Mouse (Mus musculus) thymus, postnatal 25 days (tissue): ENCODE data around the gene 9130213A22Rik.
"Not testable (repeated sequence)": the region's sequence is repeated elsewhere in the genome, so short reads cannot be mapped to it uniquely, and the experiment has no call there.

Experiments
- DNase-seq: peaks from one replicate; pipeline ENCODE4 v3.0.0; 2022

9130213A22Rik gene

GRCm38 (mm10) chr11:69105227-69105626 lies 17.2 kb downstream of the 9130213A22Rik start:
- no peak for DNase-seq

GRCm38 (mm10) chr11:69104487-69104886 lies 17.9 kb downstream of the 9130213A22Rik start:
- DNase-seq: no peak

DNA sequence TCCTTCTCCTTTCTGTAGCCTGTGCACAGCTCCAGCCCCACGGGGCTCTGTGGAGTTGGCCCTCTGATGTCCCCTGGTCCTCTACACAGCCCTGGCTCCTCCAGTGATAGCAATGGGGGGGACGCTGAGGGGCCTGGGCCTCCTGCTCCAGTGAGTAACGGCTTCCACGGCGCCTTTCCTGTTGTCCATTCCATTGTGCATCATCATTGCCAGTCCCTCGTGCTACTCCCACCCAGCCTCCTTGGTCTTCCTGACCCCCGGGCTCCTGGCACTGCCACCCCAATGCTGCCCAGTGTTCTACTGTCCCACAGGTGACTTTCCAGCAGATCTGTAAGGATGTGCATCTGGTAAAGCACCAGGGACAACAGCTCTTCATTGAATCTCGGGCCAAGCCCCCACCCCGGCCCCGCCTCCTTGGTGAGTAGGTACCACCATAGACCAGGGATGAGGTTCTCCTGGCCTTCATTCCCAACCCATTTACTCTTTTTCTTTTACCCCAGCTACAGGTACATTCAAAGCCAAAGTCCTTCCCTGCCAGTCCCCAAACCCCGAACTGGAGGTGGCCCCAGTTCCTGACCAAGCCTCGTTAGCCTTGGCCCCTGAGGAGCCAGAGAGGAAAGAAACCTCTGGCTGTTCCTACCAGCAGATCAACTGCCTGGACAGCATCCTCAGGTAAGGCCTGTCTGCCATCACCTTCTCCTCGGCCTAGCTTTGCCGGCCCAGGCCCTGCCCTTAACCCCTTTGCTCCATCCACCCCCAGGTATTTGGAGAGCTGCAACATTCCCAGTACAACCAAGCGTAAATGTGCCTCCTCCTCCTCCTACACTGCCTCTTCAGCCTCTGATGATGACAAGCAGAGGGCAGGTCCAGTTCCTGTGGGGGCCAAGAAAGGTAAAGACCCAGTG lies 18.6 kb downstream of the 9130213A22Rik start:
- DNase-seq: no peak

DNA sequence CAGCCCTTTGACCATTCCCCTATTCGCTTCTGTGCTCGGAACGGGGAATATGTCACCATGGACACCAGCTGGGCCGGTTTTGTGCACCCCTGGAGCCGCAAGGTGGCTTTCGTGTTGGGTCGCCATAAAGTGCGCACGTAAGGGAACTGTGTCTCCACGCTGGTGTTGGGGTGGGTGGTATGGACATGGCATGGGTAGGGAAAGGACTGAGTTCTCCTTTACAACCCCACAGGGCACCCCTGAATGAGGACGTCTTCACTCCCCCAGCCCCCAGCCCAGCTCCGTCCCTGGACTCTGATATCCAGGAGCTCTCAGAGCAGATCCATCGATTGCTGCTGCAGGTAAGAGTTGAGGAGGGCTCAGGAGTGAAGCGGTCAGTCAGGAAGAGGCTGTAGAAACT lies 19.3 kb downstream of the 9130213A22Rik start:
- DNase-seq: no peak

GRCm38 (mm10) chr11:69102403-69102725 lies 20.0 kb downstream of the 9130213A22Rik start:
- DNase-seq: no peak

- DNase-seq: no peak
Measured at GRCm38 (mm10) chr11:69101604-69102402, 20.6 kb downstream of the 9130213A22Rik start.

DNA sequence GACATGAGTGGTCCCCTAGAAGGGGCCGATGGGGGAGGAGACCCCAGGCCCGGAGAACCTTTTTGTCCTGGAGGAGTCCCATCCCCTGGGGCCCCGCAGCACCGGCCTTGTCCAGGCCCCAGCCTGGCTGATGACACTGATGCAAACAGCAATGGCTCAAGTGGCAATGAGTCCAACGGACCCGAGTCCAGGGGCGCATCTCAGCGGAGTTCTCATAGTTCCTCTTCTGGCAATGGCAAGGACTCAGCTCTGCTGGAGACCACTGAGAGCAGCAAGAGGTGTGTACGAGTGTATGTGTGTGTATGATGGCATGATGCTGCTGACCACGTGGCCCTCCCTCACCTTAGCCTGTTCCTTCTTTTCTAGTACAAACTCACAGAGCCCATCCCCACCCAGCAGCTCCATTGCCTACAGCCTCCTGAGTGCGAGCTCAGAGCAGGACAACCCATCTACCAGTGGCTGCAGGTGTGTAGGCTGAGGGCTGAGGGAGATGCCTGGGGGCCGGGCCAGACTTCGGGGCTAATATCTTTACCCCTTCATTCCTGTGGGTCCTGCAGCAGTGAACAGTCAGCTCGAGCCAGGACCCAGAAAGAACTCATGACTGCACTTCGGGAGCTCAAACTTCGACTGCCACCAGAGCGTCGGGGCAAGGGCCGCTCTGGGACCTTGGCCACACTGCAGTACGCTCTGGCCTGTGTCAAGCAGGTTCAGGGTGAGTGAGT lies 21.6 kb downstream of the 9130213A22Rik start:
- no peak for DNase-seq

- DNase-seq: peak; percentile 91
Measured at GRCm38 (mm10) chr11:69099915-69100345, 22.5 kb downstream of the 9130213A22Rik start.

DNA sequence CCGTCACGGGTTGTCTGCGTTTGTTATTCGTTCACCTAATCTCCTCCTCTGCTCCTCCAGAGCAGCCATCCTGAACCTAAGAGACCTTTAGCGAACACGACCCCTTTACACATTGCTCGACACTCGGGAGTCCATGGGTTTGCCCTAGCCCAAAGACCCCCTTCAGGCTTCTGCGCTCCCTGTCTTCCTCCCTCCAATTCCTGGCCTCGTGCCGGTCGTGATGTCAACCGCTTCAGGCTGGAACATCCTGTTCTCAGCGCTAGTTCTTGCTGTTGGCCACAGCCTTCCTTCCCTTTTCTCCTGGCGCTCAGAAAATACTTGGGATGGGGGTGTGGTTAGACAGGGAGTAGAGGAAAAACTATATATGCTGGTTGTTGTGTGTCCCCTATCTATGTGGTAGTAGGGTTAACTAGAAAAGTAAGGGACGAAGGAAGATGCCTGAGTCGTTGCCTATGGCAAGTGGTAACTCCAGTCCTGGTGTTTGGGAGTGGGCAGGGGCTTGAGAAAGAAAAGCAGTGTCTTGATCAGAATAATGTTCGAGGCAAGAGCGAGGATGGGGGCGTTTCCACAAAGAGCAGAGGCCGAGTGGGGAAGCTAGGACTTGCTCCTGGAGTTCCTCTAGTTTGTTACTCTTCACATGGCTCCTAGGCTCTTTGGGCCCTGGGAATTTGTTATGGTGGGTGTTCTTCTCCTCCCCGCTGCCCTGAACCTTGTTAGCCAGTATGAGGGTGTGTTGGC lies 23.0 kb downstream of the 9130213A22Rik start:
- peak; percentile 42 for DNase-seq

DNA sequence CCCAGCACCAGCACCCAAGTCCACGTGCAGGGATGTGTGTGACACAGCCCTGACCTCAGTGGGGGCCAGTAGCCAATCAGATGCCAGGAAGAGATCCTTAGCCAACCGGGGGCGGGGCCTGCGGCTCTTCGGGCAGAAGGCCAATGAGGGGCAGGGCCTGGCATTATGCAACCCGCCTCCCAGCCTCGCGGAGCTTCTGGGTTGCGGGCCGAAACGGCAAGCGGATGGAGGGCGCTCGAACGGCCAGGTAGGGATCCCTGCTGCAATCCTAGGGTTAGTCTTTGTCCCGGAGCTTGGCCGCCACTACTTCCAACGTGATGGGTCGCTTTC lies 23.7 kb downstream of the 9130213A22Rik start:
- peak; percentile 90 for DNase-seq

DNA sequence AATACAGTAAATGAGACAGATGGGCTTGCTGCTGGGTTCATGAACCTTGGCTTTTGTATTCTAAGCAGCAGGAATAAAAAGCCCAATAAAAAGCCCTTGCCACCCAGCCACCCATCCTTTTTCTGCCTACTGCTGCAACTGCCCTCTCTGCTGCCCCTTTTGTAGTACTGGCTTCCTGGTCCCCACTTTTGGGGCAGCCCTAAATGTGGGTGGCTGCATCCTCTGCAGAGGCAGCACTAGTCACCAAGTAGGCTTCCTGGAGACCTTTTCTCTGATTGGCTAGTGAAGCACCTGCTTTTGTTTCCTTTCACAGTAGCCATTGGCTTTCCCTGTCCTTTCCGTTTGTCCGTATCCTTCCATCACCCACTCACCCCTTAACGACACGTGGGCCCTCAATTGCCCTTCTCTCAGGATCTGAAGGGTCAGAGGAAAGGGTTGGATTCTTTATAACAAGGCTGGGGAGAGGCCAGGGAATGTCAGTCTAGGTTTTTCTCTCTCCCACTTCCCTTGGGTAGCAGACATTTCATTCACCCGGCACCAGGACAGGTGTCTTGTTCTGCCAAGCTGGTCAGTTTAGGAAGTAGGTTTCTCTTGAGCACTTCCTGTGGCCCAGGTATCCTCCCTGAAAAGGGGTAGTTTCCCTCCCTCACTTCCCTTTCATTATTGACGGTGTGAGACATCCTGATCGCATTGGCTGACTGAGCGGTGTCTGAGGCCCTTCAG lies 24.2 kb downstream of the 9130213A22Rik start:
- peak; percentile 51 for DNase-seq

- peak; percentile 92 for DNase-seq
Measured at GRCm38 (mm10) chr11:69096987-69097900, 25.1 kb downstream of the 9130213A22Rik start.

GRCm38 (mm10) chr11:69096360-69096986 lies 25.9 kb downstream of the 9130213A22Rik start:
- no peak for DNase-seq

DNA sequence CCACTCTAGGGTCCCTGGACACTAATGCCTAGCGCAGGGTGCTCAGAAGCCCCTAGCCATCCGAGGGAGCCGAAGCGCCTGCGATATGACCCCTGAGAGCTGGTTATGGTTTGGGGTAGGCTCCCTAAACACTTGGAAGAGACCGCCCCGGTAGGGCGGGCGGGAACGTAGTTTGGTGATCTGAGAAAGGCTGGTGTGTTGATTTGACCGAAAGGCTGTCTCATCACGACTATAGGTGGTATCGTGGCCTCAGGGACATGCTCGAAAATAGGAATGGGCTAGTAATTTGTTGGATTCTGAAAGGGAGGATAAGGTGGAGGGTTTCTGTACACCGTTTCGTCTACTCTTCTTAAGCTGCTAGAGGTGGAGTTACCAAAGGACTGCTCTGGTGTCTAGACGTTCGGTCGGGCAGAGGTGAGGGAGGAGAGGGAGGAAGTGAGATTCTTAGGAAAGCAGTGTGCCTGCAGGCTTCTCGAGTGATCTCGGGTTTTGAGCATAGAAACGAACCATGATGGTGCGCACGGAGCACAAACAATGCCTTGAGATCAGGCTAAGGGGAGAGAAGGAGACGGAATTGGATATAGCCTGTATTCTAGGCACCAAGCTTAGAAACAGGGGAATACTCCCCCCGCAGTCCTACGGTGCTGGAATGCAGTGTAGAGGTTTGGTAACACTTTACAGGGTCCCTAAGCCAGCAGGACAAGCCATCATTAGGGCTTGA lies 26.7 kb downstream of the 9130213A22Rik start:
- DNase-seq: peak; percentile 45

DNA sequence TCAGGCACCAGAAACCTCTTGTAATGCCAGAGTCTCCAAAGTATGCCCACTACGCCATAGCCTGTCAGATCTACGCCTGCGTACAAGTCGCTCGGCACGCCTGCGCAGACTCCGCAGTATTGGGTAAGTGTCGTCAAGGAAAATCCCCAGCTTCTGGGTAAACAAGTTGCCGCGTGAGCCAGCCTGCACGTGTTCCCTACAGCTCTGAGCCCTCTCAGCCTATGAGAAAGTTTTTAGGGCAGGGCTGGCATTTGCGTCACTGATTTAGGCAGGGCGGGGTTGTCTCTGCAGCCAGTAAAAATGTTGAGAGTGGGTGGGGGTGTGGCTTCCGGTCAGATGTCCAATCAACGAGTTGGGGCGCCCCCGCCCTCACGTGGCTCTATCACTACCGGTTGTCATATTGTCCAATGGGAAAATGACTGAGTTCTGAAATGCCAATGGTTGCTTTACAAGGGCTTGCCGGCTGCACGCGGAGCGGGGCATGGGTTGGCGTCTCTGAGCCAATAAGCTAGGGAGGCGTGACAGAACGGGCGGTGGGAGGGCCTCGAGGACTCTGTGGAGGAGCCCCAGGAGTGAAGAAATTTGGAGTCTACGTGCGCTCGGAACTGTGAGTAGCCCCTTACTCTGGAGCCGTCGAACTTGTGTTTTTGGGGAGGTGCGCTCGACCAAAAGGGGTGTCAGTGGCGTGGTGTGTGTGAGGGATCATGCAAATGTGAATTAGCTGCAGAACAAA lies 27.5 kb downstream of the 9130213A22Rik start, which contains the start of gene Per1:
Per1 (plus strand) TSS at position 521 of the 733 bp plus-strand sequence.
- DNase-seq: peak; percentile 98

DNA sequence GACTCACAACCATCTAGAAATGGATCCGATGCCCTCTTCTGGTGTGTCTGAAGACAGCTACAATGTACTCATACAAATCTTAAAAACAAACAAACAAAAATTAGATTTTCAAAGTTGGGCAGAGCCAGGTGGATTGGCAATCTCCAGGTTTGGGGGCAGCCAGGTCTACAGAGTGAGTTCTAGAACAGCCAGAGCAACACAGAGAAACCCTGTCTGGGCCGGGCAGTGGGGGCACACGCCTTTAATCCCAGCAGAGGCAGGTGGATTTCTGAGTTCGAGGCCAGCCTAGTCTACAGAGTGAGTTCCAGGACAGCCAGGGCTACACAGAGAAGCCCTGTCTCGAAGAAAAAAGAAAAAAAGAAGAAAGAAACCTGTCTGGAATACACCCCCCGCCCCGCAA lies 28.5 kb downstream of the 9130213A22Rik start:
- DNase-seq: not testable (repeated sequence)

DNA sequence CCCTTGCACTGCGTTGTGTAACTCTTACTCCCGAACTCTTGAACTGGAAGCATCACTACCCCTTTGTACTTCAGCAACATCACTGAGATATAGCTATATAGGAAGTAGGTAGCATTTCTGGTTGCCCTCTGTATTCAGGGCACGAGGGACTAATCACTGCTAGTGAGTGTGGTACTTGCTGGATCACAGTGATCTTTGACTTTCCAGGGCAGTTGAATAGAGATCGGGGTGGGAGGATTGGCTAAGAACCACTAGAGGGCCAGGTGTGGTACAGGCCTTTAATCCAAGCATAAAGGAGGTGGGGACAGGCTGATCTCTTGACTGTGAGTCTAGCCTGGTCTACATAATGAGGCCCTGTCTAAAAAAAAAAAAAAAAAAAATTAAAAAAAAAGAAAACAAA lies 29.5 kb downstream of the 9130213A22Rik start:
- DNase-seq: no peak

GRCm38 (mm10) chr11:69092386-69092751 lies 30.0 kb downstream of the 9130213A22Rik start:
- peak; percentile 90 for DNase-seq
